Mouse (Mus musculus): ENCODE measurements around the gene Porcn. TPM values are rescaled to one million over a fixed set of nuclear protein-coding genes. Genes with fewer than 3 reads are reported as not detected.

Porcn gene
- polyA plus RNA-seq, 1 experiment from 2014 or later, result 39.5 TPM

- 82% methylated on average over 10 of the region's 10 CpGs for WGBS
- H3K9ac ChIP-seq (replicated peaks), result no peak overlapping the region
- H3K27me3 ChIP-seq, result no peaks in the 10 kb centered on the region
Measured at GRCm38 (mm10) chrX:8204076-8204475, 2.2 kb downstream of the Porcn start.

GRCm38 (mm10) chrX:8203105-8203504, 3.2 kb downstream of the Porcn start:
- no peaks in the 10 kb centered on the region for H3K9me3 ChIP-seq
- H3K9ac ChIP-seq (replicated peaks), result no peak overlapping the region
- H3K4me1 ChIP-seq, result peaks cover 7% of the 10 kb centered on the region
- H3K4me3 ChIP-seq, result no peak overlapping the region
- 85% methylated on average over 14 of the region's 14 CpGs for WGBS
- H3K27ac ChIP-seq (replicated peaks), result no peak overlapping the region
- no peaks in the 10 kb centered on the region; the same call in 1 of the 2 replicates for H3K36me3 ChIP-seq
- no peaks in the 10 kb centered on the region for H3K27me3 ChIP-seq
- no peak for ATAC-seq (replicated peaks)
- no peak overlapping the region for H3K4me2 ChIP-seq (replicated peaks)

More at GRCm38 (mm10) chrX:8204076-8204475, 2.2 kb downstream of the Porcn start:
- Histone ChIP-seq H3K4me2 (replicated peaks) (no peak overlapping the region), H3K4me1 (peaks cover 7% of the 10 kb centered on the region), H3K4me3 (no peak overlapping the region), H3K9me3 (no peaks in the 10 kb centered on the region), H3K36me3 (no peaks in the 10 kb centered on the region), H3K27ac (replicated peaks) (no peak overlapping the region)
- ATAC-seq (replicated peaks), result no peak

GRCm38 (mm10) chrX:8193419-8193723, 13.0 kb downstream of the Porcn start, which contains the start of gene Ebp:
Gene Ebp (minus strand): TSS chrX:8193512.
- H3K36me3 ChIP-seq, result no peaks in the 10 kb centered on the region
- peak within 1 kb of the TSS; percentile 54 for H3K4me2 ChIP-seq (replicated peaks)
- no peaks in the 10 kb centered on the region for H3K27me3 ChIP-seq
- ATAC-seq (replicated peaks), result peak; percentile 78
- no peaks in the 10 kb centered on the region for H3K9me3 ChIP-seq
- peak within 1 kb of the TSS; percentile 56 for H3K4me3 ChIP-seq
- peak within 1 kb of the TSS; percentile 76 for H3K27ac ChIP-seq (replicated peaks)
- 0 out of 2 replicates have a peak, but pooled peaks cover 6% of the 10 kb centered on the region for H3K4me1 ChIP-seq
- H3K9ac ChIP-seq (replicated peaks), result peak within 1 kb of the TSS; percentile 57
- WGBS, result 21% methylated on average over 10 of the region's 10 CpGs

GRCm38 (mm10) chrX:8192640-8193418, 13.5 kb downstream of the Porcn start:
- peak; percentile 98 for ATAC-seq (replicated peaks)
- H3K27me3 ChIP-seq, result no peaks in the 10 kb centered on the region
- 14% methylated on average over 38 of the region's 38 CpGs for WGBS

GRCm38 (mm10) chrX:8192126-8192639, 14.1 kb downstream of the Porcn start:
- no peak for ATAC-seq (replicated peaks)
- 17% methylated on average over 13 of the region's 13 CpGs for WGBS

More at GRCm38 (mm10) chrX:8192640-8193418, 13.5 kb downstream of the Porcn start:
- H3K4me3 ChIP-seq, result peak overlapping the region; percentile 56
- H3K36me3 ChIP-seq, result no peaks in the 10 kb centered on the region
- H3K9me3 ChIP-seq, result no peaks in the 10 kb centered on the region
- H3K4me1 ChIP-seq, result 0 out of 2 replicates have a peak, but pooled peaks cover 6% of the 10 kb centered on the region
- peak overlapping the region; percentile 76 for H3K27ac ChIP-seq (replicated peaks)
- peak overlapping the region; percentile 54 for H3K4me2 ChIP-seq (replicated peaks)
- peak overlapping the region; percentile 57 for H3K9ac ChIP-seq (replicated peaks)

GRCm38 (mm10) chrX:8182871-8183540, 23.3 kb downstream of the Porcn start:
- no peak overlapping the region for H3K4me2 ChIP-seq (replicated peaks)
- no peaks in the 10 kb centered on the region for H3K4me1 ChIP-seq
- H3K9me3 ChIP-seq, result no peaks in the 10 kb centered on the region
- H3K9ac ChIP-seq (replicated peaks), result no peak overlapping the region
- no peak overlapping the region for H3K4me3 ChIP-seq
- ATAC-seq (replicated peaks), result no peak
- peaks cover 3% of the 10 kb centered on the region; the same call in 1 of the 2 replicates for H3K36me3 ChIP-seq
- no peaks in the 10 kb centered on the region for H3K27me3 ChIP-seq
- H3K27ac ChIP-seq (replicated peaks), result no peak overlapping the region
- WGBS, result 13% methylated on average over 7 of the region's 7 CpGs

More at GRCm38 (mm10) chrX:8192126-8192639, 14.1 kb downstream of the Porcn start:
- peak overlapping the region; percentile 76; the same call in 1 of the 2 replicates for H3K27ac ChIP-seq (replicated peaks)
- H3K9ac ChIP-seq (replicated peaks), result peak overlapping the region; percentile 57
- H3K4me1 ChIP-seq, result 0 out of 2 replicates have a peak, but pooled peaks cover 6% of the 10 kb centered on the region
- no peaks in the 10 kb centered on the region for H3K36me3 ChIP-seq
- peak overlapping the region; percentile 54 for H3K4me2 ChIP-seq (replicated peaks)
- H3K27me3 ChIP-seq, result no peaks in the 10 kb centered on the region
- no peaks in the 10 kb centered on the region for H3K9me3 ChIP-seq
- peak overlapping the region; percentile 56 for H3K4me3 ChIP-seq

GRCm38 (mm10) chrX:8179646-8180045, 26.7 kb downstream of the Porcn start:
- no peak overlapping the region for H3K9ac ChIP-seq (replicated peaks)
- WGBS, result 88% methylated on average over 5 of the region's 5 CpGs
- no peaks in the 10 kb centered on the region for H3K36me3 ChIP-seq
- no peak overlapping the region for H3K4me2 ChIP-seq (replicated peaks)
- ATAC-seq (replicated peaks), result no peak
- H3K27ac ChIP-seq (replicated peaks), result no peak overlapping the region
- H3K9me3 ChIP-seq, result no peaks in the 10 kb centered on the region
- H3K27me3 ChIP-seq, result no peaks in the 10 kb centered on the region
- H3K4me3 ChIP-seq, result no peak overlapping the region
- H3K4me1 ChIP-seq, result peaks cover 3% of the 10 kb centered on the region

GRCm38 (mm10) chrX:8178871-8179270, 27.5 kb downstream of the Porcn start:
- no peak for ATAC-seq (replicated peaks)
- H3K27ac ChIP-seq (replicated peaks), result no peak overlapping the region
- no peaks in the 10 kb centered on the region for H3K9me3 ChIP-seq
- no peak overlapping the region for H3K4me2 ChIP-seq (replicated peaks)
- no peak overlapping the region for H3K9ac ChIP-seq (replicated peaks)
- no peaks in the 10 kb centered on the region for H3K36me3 ChIP-seq
- no peak overlapping the region for H3K4me3 ChIP-seq
- H3K4me1 ChIP-seq, result peaks cover 7% of the 10 kb centered on the region
- no peaks in the 10 kb centered on the region for H3K27me3 ChIP-seq
- WGBS, result 96% methylated on average over 2 of the region's 2 CpGs

GRCm38 (mm10) chrX:8175504-8176385, 30.6 kb downstream of the Porcn start, which contains the start of gene Tbc1d25:
Gene Tbc1d25 (minus strand): TSS chrX:8176181.
- Histone ChIP-seq H3K4me3 (peak within 1 kb of the TSS; percentile 70), H3K4me2 (replicated peaks) (peak within 1 kb of the TSS; percentile 51), H3K27ac (replicated peaks) (peak within 1 kb of the TSS; percentile 46; the same call in 1 of the 2 replicates), H3K4me1 (peaks cover 7% of the 10 kb centered on the region), H3K36me3 (no peaks in the 10 kb centered on the region), H3K9ac (replicated peaks) (peak within 1 kb of the TSS; percentile 65), H3K9me3 (no peaks in the 10 kb centered on the region), H3K27me3 (no peaks in the 10 kb centered on the region)
- peak; percentile 96 for ATAC-seq (replicated peaks)
- WGBS, result 14% methylated on average over 56 of the region's 56 CpGs

GRCm38 (mm10) chrX:8175169-8175503, 31.2 kb downstream of the Porcn start:
- no peak overlapping the region for H3K27ac ChIP-seq (replicated peaks)

More at GRCm38 (mm10) chrX:8175169-8175503, 31.2 kb downstream of the Porcn start:
- H3K9me3 ChIP-seq, result no peaks in the 10 kb centered on the region
- H3K4me1 ChIP-seq, result peaks cover 7% of the 10 kb centered on the region
- H3K4me2 ChIP-seq (replicated peaks), result peak overlapping the region; percentile 51
- H3K36me3 ChIP-seq, result no peaks in the 10 kb centered on the region
- no peaks in the 10 kb centered on the region for H3K27me3 ChIP-seq
- H3K4me3 ChIP-seq, result peak overlapping the region; percentile 70
- WGBS, result 17% methylated on average over 4 of the region's 4 CpGs
- ATAC-seq (replicated peaks), result no peak
- H3K9ac ChIP-seq (replicated peaks), result peak overlapping the region; percentile 65

Data from forebrain, embryonic 15.5 days (tissue).